Mouse (Mus musculus) liver, postnatal 0 days (tissue): ENCODE measurements around the gene Ptpn6.

Source experiments
- CTCF ChIP-seq: sonication (generic); IDR thresholded peaks from 2 replicates; pipeline ENCODE4 v1.5.1; 2016; ENCODE audit warnings: antibody characterized with exemption, low read depth
- EP300 ChIP-seq: IDR thresholded peaks from 2 replicates; pipeline ENCODE4 v1.6.1; 2016; ENCODE audit warnings: antibody characterized with exemption, low read depth, mild to moderate bottlenecking

DNA sequence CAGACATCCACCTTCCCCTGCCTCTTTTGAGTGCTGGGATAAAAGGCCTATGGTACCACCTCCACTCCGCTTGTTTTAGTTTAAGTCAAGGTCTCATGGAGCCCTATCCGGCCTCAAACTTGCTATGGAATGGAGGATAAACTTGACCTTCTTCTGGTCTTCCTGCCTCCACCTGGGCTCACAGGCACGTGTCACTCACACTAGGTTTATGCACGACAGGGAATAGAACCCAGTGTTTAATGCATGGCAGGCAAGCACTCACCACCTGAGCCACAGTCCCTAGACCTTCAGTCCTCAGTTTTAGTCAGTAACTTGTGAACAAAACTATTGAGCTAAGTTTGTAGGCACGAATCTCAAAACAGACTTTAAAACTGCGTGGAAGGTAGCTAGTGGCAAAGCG is 7.5 kb downstream of the Ptpn6 start:
- TF ChIP-seq CTCF = no peak
- TF ChIP-seq EP300 = no peak
